Mouse (Mus musculus): ENCODE data around the gene Rps6kl1.

DNA sequence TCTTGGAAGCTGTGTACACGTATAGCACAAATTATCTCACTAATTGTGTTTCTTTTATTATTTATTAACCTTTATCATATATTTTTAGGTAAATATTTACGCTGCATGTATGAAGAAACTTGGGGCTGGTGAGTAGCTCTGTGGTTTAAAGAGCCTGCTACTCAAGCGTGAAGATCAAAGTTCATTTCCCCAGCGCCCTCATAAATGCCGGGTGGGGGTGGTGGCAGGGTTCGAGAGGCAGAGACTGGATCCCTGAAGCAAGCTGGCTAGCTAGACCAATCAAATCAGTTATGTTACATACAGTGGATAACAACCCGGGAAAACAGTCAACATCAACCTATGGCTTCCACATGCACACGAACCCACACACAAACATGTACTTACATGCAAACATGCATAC is 48.0 kb downstream of the Rps6kl1 start:
- TF ChIP-seq CTCF (IDR thresholded peaks at IDR 0.05; ENCODE audit: low read depth, low read length) (no peak), POLR2AphosphoS5 (IDR thresholded peaks at IDR 0.05; ENCODE audit: insufficient replicate concordance, low read depth, low read length) (no peak), GATA1 (IDR thresholded peaks at IDR 0.05; ENCODE audit: borderline replicate concordance, low read length) (no peak), TAL1 (conservative IDR thresholded peaks at IDR 0.05; ENCODE audit: low read depth, low read length) (no peak)
